Mouse (Mus musculus) ES-Bruce4 (cell line): ENCODE results near the gene 4931406P16Rik.

ENCODE experiments used
- CTCF ChIP-seq: IDR thresholded peaks from one replicate; pipeline ENCODE4 v1.8.1; 2011; ENCODE audit warnings: low read depth, low read length
- EP300 ChIP-seq: IDR thresholded peaks from 2 replicates; pipeline ENCODE4 v1.6.1; 2011; ENCODE audit warnings: low read depth, low read length; ENCODE audit not compliant: insufficient read depth

DNA sequence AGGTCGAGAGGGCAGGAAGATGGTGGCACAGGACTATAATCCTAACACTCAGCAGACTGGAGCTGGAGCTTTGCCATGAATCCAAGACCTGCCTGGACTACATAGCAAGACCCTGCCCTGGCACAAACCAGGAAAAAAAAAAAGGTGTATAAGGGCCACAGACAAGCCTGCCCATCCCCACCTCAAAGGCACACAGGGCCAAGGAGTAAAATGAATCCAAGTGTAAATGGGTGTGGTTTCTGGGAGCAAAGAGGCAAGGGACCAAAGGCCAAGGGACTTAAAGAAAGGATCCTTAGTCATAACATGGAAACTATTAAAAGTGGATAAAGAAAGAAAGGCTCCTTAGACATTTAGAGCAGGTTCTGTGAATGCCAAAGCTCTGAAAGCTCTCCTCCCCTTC is 94.9 kb downstream of the 4931406P16Rik start:
- no peak for TF ChIP-seq CTCF
- no peak for TF ChIP-seq EP300
